In genomic region chr11:35431130-35431529, GRCm38 (mm10) we compare ENCODE assay signal across 18 mouse cellular contexts.
"Had no signal": no experiment of that assay in that cellular context is flagged by ENCODE, and none has a peak within 500 bp of the region (broad histone marks: within the 10 kb centered on the region; RNA-seq: fewer than 3 reads in every experiment).

No protein-coding gene starts in this region.

- DNase-seq: lung, adult 18-20 months; lung, embryonic 14.5 days; lung, postnatal 10 days; lung, postnatal 4 days; midbrain, embryonic 14.5 days; right cerebral cortex, adult 18-20 months; right cerebral cortex, postnatal 25 days; right cerebral cortex, postnatal 4 days; spleen, adult 18-20 months; thymus, adult 18-20 months; thymus, postnatal 14 days; thymus, postnatal 36 days had no signal

- H3K4me1 ChIP-seq: midbrain, embryonic 10.5 days; midbrain, embryonic 12.5 days; neural tube, embryonic 15.5 days had no signal

- H3K9ac ChIP-seq: lung, embryonic 14.5 days; midbrain, embryonic 12.5 days; neural tube, embryonic 13.5 days; neural tube, embryonic 15.5 days had no signal

- H3K4me2 ChIP-seq: lung, embryonic 14.5 days; midbrain, embryonic 12.5 days; neural tube, embryonic 13.5 days; neural tube, embryonic 15.5 days had no signal

- H3K4me3 ChIP-seq: midbrain, embryonic 10.5 days; midbrain, embryonic 12.5 days; myocyte; neural tube, embryonic 13.5 days; neural tube, embryonic 15.5 days had no signal

- H3K36me3 ChIP-seq: midbrain, embryonic 10.5 days; midbrain, embryonic 12.5 days; neural tube, embryonic 13.5 days; neural tube, embryonic 15.5 days had no signal

- ATAC-seq: midbrain, embryonic 16.5 days had no signal

- H3K27ac ChIP-seq: midbrain, embryonic 10.5 days; midbrain, embryonic 12.5 days; neural tube, embryonic 13.5 days; neural tube, embryonic 15.5 days had no signal

- H3K27me3 ChIP-seq: neural tube, embryonic 13.5 days; neural tube, embryonic 15.5 days had no signal

- H3K9me3 ChIP-seq: midbrain, embryonic 10.5 days; midbrain, embryonic 12.5 days; neural tube, embryonic 13.5 days; neural tube, embryonic 15.5 days had no signal
